Mouse (Mus musculus) activated CD4-positive, CD25-positive, alpha-beta regulatory T cell, adult 4 months (primary cell): ENCODE measurements around the gene Msmb. TPM values are rescaled to one million over a fixed set of nuclear protein-coding genes. Genes with fewer than 3 reads are reported as not detected.
"Not testable (repeated sequence)": the region's sequence is repeated elsewhere in the genome, so short reads cannot be mapped to it uniquely, and the experiment has no call there.

Experiments
- ATAC-seq: one replicate; pipeline ENCODE4 v1.8.0; 2017
- polyA plus RNA-seq, 2 experiments: library from polyadenylated mRNA; unstranded; fragments of 100-300 nt; shearing (Covaris generic); gene quantifications; one replicate each; pipeline ENCODE4 v1.2.1; 2017

Gene Msmb
- polyA plus RNA-seq, 2 experiments from 2014 or later: 0.66 TPM; not detected in 1

GRCm38 (mm10) chr14:32179393-32180195 is 37.8 kb downstream of the Msmb start:
- no peak for ATAC-seq

GRCm38 (mm10) chr14:32180861-32181260 is 39.0 kb downstream of the Msmb start:
- no peak for ATAC-seq

DNA sequence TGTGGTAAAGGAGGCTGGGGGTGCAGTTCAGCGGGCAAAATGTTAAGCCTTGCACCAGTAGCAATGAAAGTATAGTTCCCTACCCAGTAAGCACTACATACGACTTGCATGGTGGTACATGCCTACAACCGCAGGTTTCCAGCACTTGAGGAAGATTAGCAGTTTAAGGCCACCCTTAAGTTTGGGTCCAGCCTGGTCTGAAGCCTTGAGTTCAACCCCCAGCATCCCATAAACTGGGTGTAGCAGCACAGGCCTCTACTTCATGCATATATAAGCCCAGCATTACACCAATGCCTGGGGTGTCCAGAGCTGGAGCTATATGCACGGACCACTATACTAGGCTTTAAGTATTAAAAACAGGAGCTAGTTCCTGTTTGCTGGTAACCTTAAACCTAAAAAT is 42.0 kb downstream of the Msmb start:
- no peak for ATAC-seq

DNA sequence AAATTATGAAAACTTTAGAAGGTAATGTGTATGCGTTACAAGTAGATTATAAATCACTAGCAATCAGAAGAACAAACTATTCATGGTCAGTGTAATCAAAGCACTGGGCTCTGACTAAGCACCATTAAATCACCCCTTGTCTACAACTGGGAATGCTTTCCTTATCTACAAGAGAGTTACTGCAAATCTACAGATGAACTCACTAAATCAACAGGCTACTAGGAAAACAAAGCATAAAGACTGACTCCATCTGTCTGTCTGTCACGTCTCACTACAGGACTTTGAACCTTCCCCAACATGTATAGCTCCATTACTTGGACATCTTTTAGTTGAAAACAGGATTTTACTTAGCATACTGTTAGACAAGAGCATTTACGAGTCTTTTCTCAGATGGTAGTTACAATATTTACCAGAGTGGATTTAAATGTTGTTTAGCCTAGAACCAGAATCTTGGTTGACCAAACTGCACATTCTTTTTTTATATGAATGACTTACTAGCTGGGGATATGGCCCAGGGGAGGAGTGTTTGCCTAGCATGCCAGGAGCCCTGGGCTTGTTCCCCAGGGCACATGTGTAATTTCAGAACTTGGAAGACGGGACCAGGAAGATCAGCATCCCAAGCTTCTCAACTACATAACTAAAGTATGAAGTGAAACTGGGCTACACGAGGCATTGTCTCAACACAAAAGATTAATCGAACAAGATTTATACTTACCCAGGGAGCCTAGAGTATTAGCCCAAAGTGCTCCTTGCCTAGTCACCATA is 49.0 kb downstream of the Msmb start:
- no peak for ATAC-seq

GRCm38 (mm10) chr14:32191926-32192325 is 50.1 kb downstream of the Msmb start:
- no peak for ATAC-seq

DNA sequence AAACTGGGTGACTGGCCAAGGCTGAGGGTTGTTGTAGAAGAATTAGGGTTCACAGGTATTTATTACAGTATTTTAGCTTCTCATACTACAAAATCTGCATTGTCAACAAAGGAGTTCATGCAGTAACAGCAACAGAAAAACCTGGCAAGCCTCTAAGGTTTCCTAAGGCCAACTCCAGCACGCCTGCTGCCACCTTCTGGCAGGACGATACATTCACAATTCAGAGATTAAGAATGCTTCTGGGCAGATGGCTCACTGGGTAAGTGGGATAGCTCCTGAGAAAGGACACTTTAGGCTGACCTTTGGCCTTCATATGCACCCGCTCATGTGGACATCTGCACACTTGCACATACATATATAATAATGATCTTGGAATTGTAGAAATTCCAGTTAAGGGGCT is 50.6 kb downstream of the Msmb start:
- ATAC-seq: peak; percentile 59

- not testable (repeated sequence) for ATAC-seq
These were observed 51.7 kb downstream of the Msmb start for GRCm38 (mm10) chr14:32193557-32193956.

DNA sequence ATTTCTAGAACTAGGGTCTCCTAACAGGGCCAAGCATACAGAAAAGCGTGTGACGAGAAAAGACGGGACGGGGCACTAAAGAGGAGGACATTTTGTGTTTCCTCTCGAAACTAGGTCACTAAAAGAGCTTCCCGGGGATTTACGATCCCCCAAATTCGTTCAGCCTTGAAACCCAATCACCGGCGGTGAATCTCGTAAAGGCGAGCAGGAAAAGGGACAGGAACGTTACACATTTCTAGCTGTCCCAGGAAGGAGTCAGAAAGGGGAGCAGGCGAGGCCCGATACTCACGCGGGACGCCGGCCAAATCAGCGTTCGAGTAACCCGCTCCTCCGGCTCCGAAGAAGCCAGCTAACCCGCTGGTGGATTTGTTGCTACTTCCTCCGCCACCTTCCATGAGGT is 59.5 kb downstream of the Msmb start:
- peak; percentile 41 for ATAC-seq

DNA sequence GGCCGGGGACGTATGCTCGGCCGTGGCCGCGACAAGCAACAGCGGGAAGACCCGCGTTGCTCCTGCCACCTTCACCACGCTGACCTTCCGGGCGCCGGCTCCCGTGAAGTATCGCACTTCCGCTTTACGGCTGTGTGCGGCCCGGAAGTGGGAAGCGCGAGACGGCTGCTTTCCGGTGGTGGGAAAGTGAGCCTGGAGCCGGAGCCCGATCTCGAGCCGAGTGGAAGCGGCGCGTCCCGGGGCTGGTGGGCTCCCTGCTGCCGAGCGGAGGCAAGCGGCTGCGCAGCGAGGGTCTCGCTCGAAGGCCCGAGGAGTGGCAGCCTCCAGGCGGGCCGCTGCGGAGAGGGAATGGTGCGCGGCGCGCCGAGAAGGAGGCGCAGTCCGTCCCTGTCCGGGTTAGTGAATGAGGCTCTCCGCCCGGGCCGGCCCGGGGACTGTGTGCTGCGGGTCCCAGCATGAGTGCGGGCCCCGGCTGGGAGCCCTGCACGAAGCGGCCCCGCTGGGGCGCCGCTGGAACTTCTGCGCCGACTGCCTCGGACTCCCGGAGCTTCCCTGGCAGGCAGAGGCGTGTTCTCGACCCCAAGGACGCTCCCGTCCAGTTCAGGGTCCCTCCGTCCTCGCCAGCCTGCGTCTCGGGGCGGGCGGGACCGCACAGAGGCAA is 60.1 kb downstream of the Msmb start, which contains the start of the genes Timm23 and Parg:
Gene Timm23 (minus strand): TSS at position 108 of the 661 bp plus-strand sequence.
Gene Parg (plus strand): TSS at position 159 of the 661 bp plus-strand sequence.
- ATAC-seq: peak; percentile 93

Other genes starting within 250 kb of the Msmb start
- not detected for gene Galnt15, start 113.0 kb upstream of the Msmb start, polyA plus RNA-seq
- 10 to 100 TPM in 1 of 2 experiments, 1 to 10 TPM in 1; 7.0 to 19.7 TPM for gene Oxnad1, start 56.6 kb upstream of the Msmb start, polyA plus RNA-seq
- 10 to 100 TPM; 72.4 to 81.8 TPM for gene Dph3, start 56.3 kb upstream of the Msmb start, polyA plus RNA-seq
- 10 to 100 TPM; 94.6 to 95.8 TPM for gene Ncoa4, start 17.8 kb downstream of the Msmb start, polyA plus RNA-seq
- gene Timm23, start 59.9 kb downstream of the Msmb start, polyA plus RNA-seq: 100 to 1,000 TPM; 177 to 183 TPM
- gene Parg, start 59.9 kb downstream of the Msmb start, polyA plus RNA-seq: 10 to 100 TPM; 19.5 to 20.7 TPM
- gene Ogdhl, start 180.0 kb downstream of the Msmb start, polyA plus RNA-seq: under 1 TPM in 1 of 2 experiments, not detected in 1; 0.09 TPM
- not detected for gene 1700024G13Rik, start 246.4 kb downstream of the Msmb start, polyA plus RNA-seq